Comparison of ENCODE assay signal across 15 mouse cellular contexts in the genomic region with DNA sequence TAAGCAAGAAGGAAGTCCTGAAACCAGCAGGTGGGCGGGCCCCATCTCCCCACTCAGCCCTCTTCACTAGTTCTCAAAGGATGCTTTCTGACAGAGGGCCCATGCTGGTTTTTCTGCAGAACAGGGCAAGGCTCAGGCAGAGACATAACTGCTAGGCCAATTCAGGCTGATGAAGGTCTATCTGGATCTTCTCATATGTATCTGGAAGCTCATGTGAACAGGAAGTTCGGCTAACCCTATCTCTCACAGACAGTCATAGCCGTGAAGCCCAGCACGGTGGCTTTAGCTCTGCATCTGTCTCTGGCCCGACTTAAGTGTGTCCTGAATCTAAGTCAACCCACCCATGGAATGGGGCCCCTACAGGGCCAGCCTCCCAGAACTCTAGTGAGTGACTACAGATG.
DNase-seq lines count a peak whose midpoint lies in the region; ATAC-seq and TF ChIP-seq lines count a peak whose summit lies in the region.
"Had no signal": no experiment of that assay in that cellular context is flagged by ENCODE, and none has a peak within 500 bp of the region (broad histone marks: within the 10 kb centered on the region; RNA-seq: fewer than 3 reads in every experiment).

No protein-coding gene starts in this region.

- 88% methylated on average over 5 of the region's 5 CpGs for WGBS in hindbrain, embryonic 10.5 days
- 87% methylated on average over 5 of the region's 5 CpGs for whole genome bisulfite sequencing in hindbrain, postnatal 0 days
- WGBS in stomach, postnatal 0 days = 73% methylated on average over 5 of the region's 5 CpGs
- WGBS in kidney, embryonic 14.5 days = 81% methylated on average over 5 of the region's 5 CpGs

- no peak for ATAC-seq in hindbrain, postnatal 0 days
- peak; percentile 30 for ATAC-seq in inflammation-experienced regulatory T-cells, adult 6 months
- no peak for ATAC-seq in stomach, postnatal 0 days (ENCODE audit: low FRiP score, low TSS enrichment)
- ATAC-seq in kidney, embryonic 14.5 days (ENCODE audit: low FRiP score, low TSS enrichment) = no peak

- DNase-seq in hindbrain, embryonic 10.5 days (ENCODE audit: low spot score) = no peak
- DNase-seq in hindbrain, postnatal 0 days (ENCODE audit: low spot score) = no peak
- DNase-seq in CD4-positive, CD25-positive, alpha-beta regulatory T cell, adult 2 months (ENCODE audit: low read depth, low spot score) = peak; percentile 66
- DNase-seq in splenic B cell, adult 2 months (ENCODE audit: low read depth, low spot score) = peak; percentile 38
- no peak for DNase-seq in ovary, adult 18-20 months (ENCODE audit: low spot score)
- no peak for DNase-seq in stomach, postnatal 0 days (ENCODE audit: low spot score)
- DNase-seq: adrenal gland, postnatal 14 days; heart, adult 18-20 months; lung, adult 18-20 months; right cerebral cortex, postnatal 25 days had no signal

- no peak for TF ChIP-seq CTCF in hindbrain, postnatal 0 days (IDR thresholded peaks at IDR 0.05; ENCODE audit: low read depth)
- no peak for TF ChIP-seq CTCF in stomach, postnatal 0 days (IDR thresholded peaks at IDR 0.05; ENCODE audit: low read depth)

- no peak overlapping the region for H3K9ac ChIP-seq in hindbrain, postnatal 0 days (replicated peaks; ENCODE audit: low read length)
- no peak overlapping the region for H3K9ac ChIP-seq in stomach, postnatal 0 days (ENCODE audit: low read length)
- no peak overlapping the region for H3K9ac ChIP-seq in kidney, embryonic 14.5 days (ENCODE audit: low read depth, low read length)
- H3K9ac ChIP-seq: hindbrain, embryonic 14.5 days; midbrain, embryonic 12.5 days had no signal

- H3K4me2 ChIP-seq in hindbrain, postnatal 0 days (ENCODE audit: low read depth, low read length) = no peak overlapping the region
- no peak overlapping the region for H3K4me2 ChIP-seq in stomach, postnatal 0 days (replicated peaks; ENCODE audit: low read depth)
- H3K4me2 ChIP-seq in kidney, embryonic 14.5 days (replicated peaks; ENCODE audit: low read depth, low read length) = no peak overlapping the region
- H3K4me2 ChIP-seq: hindbrain, embryonic 14.5 days; midbrain, embryonic 12.5 days had no signal

- H3K36me3 ChIP-seq in hindbrain, embryonic 10.5 days = no peaks in the 10 kb centered on the region
- H3K36me3 ChIP-seq in hindbrain, postnatal 0 days (ENCODE audit: insufficient read depth, low read length) = no peaks in the 10 kb centered on the region
- H3K36me3 ChIP-seq in splenic B cell, adult 2 months (ENCODE audit: control insufficient read depth, insufficient read depth, low read length, poor library complexity, severe bottlenecking) = no peaks in the 10 kb centered on the region
- no peaks in the 10 kb centered on the region for H3K36me3 ChIP-seq in stomach, postnatal 0 days (ENCODE audit: control insufficient read depth, insufficient read depth, low read length)
- no peaks in the 10 kb centered on the region for H3K36me3 ChIP-seq in kidney, embryonic 14.5 days (ENCODE audit: control insufficient read depth, insufficient read depth, low read length)
- H3K36me3 ChIP-seq: midbrain, embryonic 12.5 days had no signal

- H3K4me1 ChIP-seq in hindbrain, embryonic 10.5 days (replicated peaks) = peaks cover 43% of the 10 kb centered on the region
- H3K4me1 ChIP-seq in hindbrain, postnatal 0 days (ENCODE audit: insufficient read depth, low read length) = peaks cover 15% of the 10 kb centered on the region
- H3K4me1 ChIP-seq in stomach, postnatal 0 days (replicated peaks; ENCODE audit: control insufficient read depth, insufficient read depth) = no peaks in the 10 kb centered on the region
- H3K4me1 ChIP-seq in kidney, embryonic 14.5 days (ENCODE audit: control insufficient read depth, insufficient read depth, low read length) = peaks cover 24% of the 10 kb centered on the region

- no peak overlapping the region for H3K4me3 ChIP-seq in hindbrain, embryonic 10.5 days
- no peak overlapping the region for H3K4me3 ChIP-seq in hindbrain, postnatal 0 days (ENCODE audit: low read length)
- no peak overlapping the region for H3K4me3 ChIP-seq in stomach, postnatal 0 days (ENCODE audit: low read depth, low read length)
- H3K4me3 ChIP-seq in kidney, embryonic 14.5 days (ENCODE audit: low read length) = no peak overlapping the region
- H3K4me3 ChIP-seq: erythroblast, embryonic 14.5 days; midbrain, embryonic 12.5 days had no signal

- 0 out of 2 replicates have a peak, but pooled peaks cover 2% of the 10 kb centered on the region for H3K27me3 ChIP-seq in hindbrain, embryonic 10.5 days (ENCODE audit: insufficient read depth, poor library complexity, severe bottlenecking)
- no peaks in the 10 kb centered on the region for H3K27me3 ChIP-seq in hindbrain, postnatal 0 days (ENCODE audit: insufficient read depth, low read length)
- H3K27me3 ChIP-seq in splenic B cell, adult 2 months (ENCODE audit: control insufficient read depth, insufficient read depth, low read length, poor library complexity, severe bottlenecking) = no peaks in the 10 kb centered on the region
- no peaks in the 10 kb centered on the region for H3K27me3 ChIP-seq in stomach, postnatal 0 days (ENCODE audit: control insufficient read depth, insufficient read depth, low read length)
- H3K27me3 ChIP-seq in kidney, embryonic 14.5 days (ENCODE audit: control insufficient read depth, insufficient read depth, low read length) = no peaks in the 10 kb centered on the region
- H3K27me3 ChIP-seq: midbrain, embryonic 12.5 days had no signal

- H3K9me3 ChIP-seq in hindbrain, embryonic 10.5 days = no peaks in the 10 kb centered on the region
- no peaks in the 10 kb centered on the region for H3K9me3 ChIP-seq in hindbrain, postnatal 0 days (ENCODE audit: low read length)
- H3K9me3 ChIP-seq in stomach, postnatal 0 days (ENCODE audit: control insufficient read depth, low read length) = no peaks in the 10 kb centered on the region
- H3K9me3 ChIP-seq in kidney, embryonic 14.5 days (ENCODE audit: control insufficient read depth, low read length) = no peaks in the 10 kb centered on the region
- H3K9me3 ChIP-seq: midbrain, embryonic 12.5 days had no signal

- peak overlapping the region; percentile 72 for H3K27ac ChIP-seq in hindbrain, embryonic 10.5 days
- no peak overlapping the region for H3K27ac ChIP-seq in hindbrain, postnatal 0 days
- H3K27ac ChIP-seq in stomach, postnatal 0 days (replicated peaks) = no peak overlapping the region
- H3K27ac ChIP-seq in kidney, embryonic 14.5 days (ENCODE audit: low read depth, low read length) = no peak overlapping the region
- H3K27ac ChIP-seq: hindbrain, embryonic 14.5 days; midbrain, embryonic 12.5 days had no signal

- TF ChIP-seq EP300 in stomach, postnatal 0 days (optimal IDR thresholded peaks at IDR 0.05) = no peak

Comparison
In these comparisons a context has a peak if more than half of its experiments do, and no peak if none do; other contexts are left out.
1. DNase-seq: peak in CD4-positive, CD25-positive, alpha-beta regulatory T cell, adult 2 months (single experiment) and splenic B cell, adult 2 months (single experiment); none in hindbrain, embryonic 10.5 days (single experiment), hindbrain, postnatal 0 days (single experiment), ovary, adult 18-20 months (single experiment) and stomach, postnatal 0 days (single experiment).